Mouse (Mus musculus): ENCODE results near the gene Crim1. TPM values are rescaled to one million over a fixed set of nuclear protein-coding genes. Genes with fewer than 3 reads are reported as not detected.

The Crim1 gene
- total and polyA plus RNA-seq, 3 experiments, result 14.1 to 72.8 (median 21.9) TPM

GRCm38 (mm10) chr17:78201221-78202058 lies 1.4 kb downstream of the Crim1 start:
- no peaks in the 10 kb centered on the region for H3K27me3 ChIP-seq (replicated peaks)
- DNase-seq (ENCODE audit: extremely low read depth), result peak; percentile 43
- H3K4me3 ChIP-seq (replicated peaks in 1 of 3; ENCODE audit: low read depth in 2 of 3, low read length in 2 of 3, poor library complexity in 1 of 3), result peak overlapping the region; percentile 77 to 98 (median 84)
- peaks cover 62% of the 10 kb centered on the region for H3K79me2 ChIP-seq (replicated peaks; ENCODE audit: control insufficient read depth, extremely low read depth, insufficient read depth, poor library complexity, severe bottlenecking)
- no peak for TF ChIP-seq NRF1 (IDR thresholded peaks at IDR 0.05; ENCODE audit: low read depth, low read length)
- TF ChIP-seq MYC (IDR thresholded peaks at IDR 0.05; ENCODE audit: low read depth, low read length), result 0 out of 2 replicates have a peak, but pooled peaks have one; percentile 51
- 0 out of 2 replicates have a peak, but pooled peaks have one; percentile 17 for TF ChIP-seq BHLHE40 (IDR thresholded peaks at IDR 0.05; ENCODE audit: low read depth, low read length)
- TF ChIP-seq TBP (conservative IDR thresholded peaks at IDR 0.05; ENCODE audit: low read depth, low read length), result no peak
- TF ChIP-seq MAFK (IDR thresholded peaks at IDR 0.05; ENCODE audit: insufficient replicate concordance, low read length), result no peak
- TF ChIP-seq MAZ (IDR thresholded peaks at IDR 0.05; ENCODE audit: low read depth, low read length), result peak; percentile 36; the same call in 1 of the 2 replicates
- no peak for TF ChIP-seq EP300 (IDR thresholded peaks at IDR 0.05; ENCODE audit: low read length)
- TF ChIP-seq TCF12 (IDR thresholded peaks at IDR 0.05; ENCODE audit: low read depth, low read length), result no peak
- peak; percentile 85 for TF ChIP-seq SIN3A (IDR thresholded peaks at IDR 0.05; ENCODE audit: low read length)
- TF ChIP-seq ZNF384 (IDR thresholded peaks at IDR 0.05; ENCODE audit: low read depth, low read length), result 0 out of 2 replicates have a peak, but pooled peaks have one; percentile 16
- TF ChIP-seq MAX (IDR thresholded peaks at IDR 0.05; ENCODE audit: low read length), result peak; percentile 61
- TF ChIP-seq ZC3H11A (IDR thresholded peaks at IDR 0.05; ENCODE audit: low read depth, low read length), result no peak
- peak; percentile 92 for TF ChIP-seq MXI1 (IDR thresholded peaks at IDR 0.05; ENCODE audit: low read depth, low read length)
- TF ChIP-seq KAT2A (IDR thresholded peaks at IDR 0.05; ENCODE audit: insufficient replicate concordance, low read length), result no peak
- TF ChIP-seq USF1 (IDR thresholded peaks at IDR 0.05; ENCODE audit: low read depth, low read length), result no peak
- TF ChIP-seq MEF2A (IDR thresholded peaks at IDR 0.05; ENCODE audit: borderline replicate concordance, low read depth, low read length), result no peak
- peak; percentile 77; the same call in 1 of the 2 replicates for TF ChIP-seq CHD1 (IDR thresholded peaks at IDR 0.05; ENCODE audit: low read depth, low read length)
- H3K4me2 ChIP-seq (ENCODE audit: insufficient read depth, low read depth, poor library complexity, severe bottlenecking), result peak overlapping the region; percentile 97
- in situ Hi-C loops (cut with MboI; ENCODE audit: low pct_ligation_motif_present, low pct_unique_long_range_greater_than_20kb, low sequenced_read_pairs) (no loop called here), dilution Hi-C loops (cut with MboI; ENCODE audit: extremely low pct_ligation_motif_present, extremely low pct_unique_long_range_greater_than_20kb, low sequenced_read_pairs) (no loop called here)
- peaks cover 16 to 47% of the 10 kb centered on the region in 2 experiments for H3K4me1 ChIP-seq (ENCODE audit: control insufficient read depth in 1 of 2, insufficient read depth in 2 of 2)
- no peaks in the 10 kb centered on the region for H3K9me3 ChIP-seq (replicated peaks; ENCODE audit: low read length)
- H3K9ac ChIP-seq (ENCODE audit: insufficient read depth, low read depth), result peak overlapping the region; percentile 83
- peaks cover 6 to 23% of the 10 kb centered on the region in 2 experiments for H3K36me3 ChIP-seq (replicated peaks in 1 of 2; ENCODE audit: control insufficient read depth in 1 of 2, insufficient read depth in 1 of 2, low read length in 1 of 2)
- H3K27ac ChIP-seq (ENCODE audit: insufficient read depth, low read depth), result peak overlapping the region; percentile 77; the same call in 1 of the 2 replicates

DNA sequence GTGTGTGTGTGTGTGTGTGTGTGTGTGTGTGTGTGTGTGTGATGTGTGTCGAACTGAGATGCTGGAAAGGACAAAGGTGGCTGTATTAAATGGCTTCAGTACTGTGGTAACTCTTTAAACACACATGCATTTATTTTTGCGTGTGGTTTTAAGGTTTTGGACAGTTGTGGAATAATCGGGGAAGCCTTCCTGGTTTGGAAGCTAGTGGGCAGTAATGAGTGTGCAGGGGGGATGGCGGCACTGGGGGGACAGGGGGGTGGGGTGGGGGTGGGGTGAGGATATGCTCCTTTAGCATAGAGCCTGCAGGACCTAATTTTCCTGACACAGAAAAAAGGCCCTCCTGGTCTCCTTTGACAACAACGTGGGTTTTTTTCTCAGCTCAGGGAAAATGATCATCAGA lies 2.2 kb downstream of the Crim1 start:
- TF ChIP-seq UBTF (IDR thresholded peaks at IDR 0.05; ENCODE audit: low read depth, low read length), result no peak
- no peak for TF ChIP-seq ELF1 (IDR thresholded peaks at IDR 0.05; ENCODE audit: low read depth, low read length)
- no peak for TF ChIP-seq MAX (IDR thresholded peaks at IDR 0.05; ENCODE audit: low read length)
- no peak for TF ChIP-seq PAX5 (IDR thresholded peaks at IDR 0.05; ENCODE audit: low read length)
- TF ChIP-seq USF2 (conservative IDR thresholded peaks at IDR 0.05; ENCODE audit: low read depth, low read length), result no peak
- no peak for TF ChIP-seq IRF4 (IDR thresholded peaks at IDR 0.05; ENCODE audit: low read depth, low read length)
- TF ChIP-seq MXI1 (IDR thresholded peaks at IDR 0.05; ENCODE audit: low read depth, low read length), result no peak
- TF ChIP-seq POLR2AphosphoS2 (IDR thresholded peaks at IDR 0.05; ENCODE audit: low read depth, low read length), result no peak
- no peak for TF ChIP-seq BHLHE40 (IDR thresholded peaks at IDR 0.05; ENCODE audit: low read depth, low read length)
- TF ChIP-seq POLR2A (IDR thresholded peaks at IDR 0.05; ENCODE audit: low read depth, low read length), result no peak
- TF ChIP-seq SMC3 (IDR thresholded peaks at IDR 0.05; ENCODE audit: low read depth, low read length), result no peak
- no peak for TF ChIP-seq CHD2 (IDR thresholded peaks at IDR 0.05; ENCODE audit: low read length)
- no peak for TF ChIP-seq HCFC1 (IDR thresholded peaks at IDR 0.05; ENCODE audit: low read depth, low read length)
- no peak for TF ChIP-seq TBP (conservative IDR thresholded peaks at IDR 0.05; ENCODE audit: low read depth, low read length)
- TF ChIP-seq RAD21 (IDR thresholded peaks at IDR 0.05; ENCODE audit: low read depth, low read length), result no peak
- no peak for TF ChIP-seq MYC (IDR thresholded peaks at IDR 0.05; ENCODE audit: low read depth, low read length)
- no peak for TF ChIP-seq ZKSCAN1 (IDR thresholded peaks at IDR 0.05; ENCODE audit: borderline replicate concordance, low read depth, low read length)
- TF ChIP-seq KAT2A (IDR thresholded peaks at IDR 0.05; ENCODE audit: insufficient replicate concordance, low read length), result no peak
- no peak for TF ChIP-seq EP300 (IDR thresholded peaks at IDR 0.05; ENCODE audit: low read length)
- TF ChIP-seq MEF2A (IDR thresholded peaks at IDR 0.05; ENCODE audit: borderline replicate concordance, low read depth, low read length), result no peak

More for the DNA sequence above, 2.2 kb downstream of the Crim1 start:
- H3K9me3 ChIP-seq (replicated peaks; ENCODE audit: low read length), result no peaks in the 10 kb centered on the region
- in situ Hi-C loops (cut with MboI; ENCODE audit: low pct_ligation_motif_present, low pct_unique_long_range_greater_than_20kb, low sequenced_read_pairs), result no loop called here
- H3K79me2 ChIP-seq (replicated peaks; ENCODE audit: control insufficient read depth, extremely low read depth, insufficient read depth, poor library complexity, severe bottlenecking), result peaks cover 69% of the 10 kb centered on the region
- peak overlapping the region; percentile 97 for H3K4me2 ChIP-seq (ENCODE audit: insufficient read depth, low read depth, poor library complexity, severe bottlenecking)
- H3K4me1 ChIP-seq (ENCODE audit: control insufficient read depth in 1 of 2, insufficient read depth in 2 of 2), result peaks cover 16 to 55% of the 10 kb centered on the region in 2 experiments
- H3K36me3 ChIP-seq (replicated peaks in 1 of 2; ENCODE audit: control insufficient read depth in 1 of 2, insufficient read depth in 1 of 2, low read length in 1 of 2), result peaks cover 6 to 29% of the 10 kb centered on the region in 2 experiments
- dilution Hi-C loops (cut with MboI; ENCODE audit: extremely low pct_ligation_motif_present, extremely low pct_unique_long_range_greater_than_20kb, low sequenced_read_pairs), result no loop called here
- no peak overlapping the region for H3K27ac ChIP-seq (ENCODE audit: insufficient read depth, low read depth)
- H3K27me3 ChIP-seq (replicated peaks), result no peaks in the 10 kb centered on the region
- peak overlapping the region; percentile 77 to 98 (median 84) for H3K4me3 ChIP-seq (replicated peaks in 1 of 3; ENCODE audit: low read depth in 2 of 3, low read length in 2 of 3, poor library complexity in 1 of 3)
- H3K9ac ChIP-seq (ENCODE audit: insufficient read depth, low read depth), result peak overlapping the region; percentile 83
- DNase-seq (ENCODE audit: extremely low read depth), result peak; percentile 9

Data from CH12.LX (cell line).